Mouse (Mus musculus): ENCODE measurements around the gene E2f2. TPM values are rescaled to one million over a fixed set of nuclear protein-coding genes. Genes with fewer than 3 reads are reported as not detected.

Gene E2f2
- polyA plus RNA-seq, 1 experiment, result 56.3 TPM

GRCm38 (mm10) chr4:136126019-136126418, 46.2 kb upstream of the E2f2 start:
- no peaks in the 10 kb centered on the region for H3K79me2 ChIP-seq (ENCODE audit: control insufficient read depth, insufficient read depth)
- no peaks in the 10 kb centered on the region for H3K27me3 ChIP-seq (ENCODE audit: control insufficient read depth, insufficient read depth, insufficient read length)
- no peak overlapping the region for H3K4me2 ChIP-seq (ENCODE audit: low read depth)
- no peak for TF ChIP-seq E2F4 (IDR thresholded peaks at IDR 0.05; ENCODE audit: insufficient read depth)
- TF ChIP-seq USF1 (IDR thresholded peaks at IDR 0.05; ENCODE audit: low read depth), result no peak
- no peak for TF ChIP-seq TCF3 (IDR thresholded peaks at IDR 0.05; ENCODE audit: insufficient read length, low read depth)
- no peak for TF ChIP-seq SRF (IDR thresholded peaks at IDR 0.05; ENCODE audit: control insufficient read depth, insufficient read length, low read depth)
- no peak for TF ChIP-seq MYOG (IDR thresholded peaks at IDR 0.05; ENCODE audit: control insufficient read depth in 1 of 3, insufficient read depth in 1 of 3, insufficient read length in 2 of 3, low read depth in 2 of 3)
- TF ChIP-seq REST (IDR thresholded peaks at IDR 0.05; ENCODE audit: insufficient read depth, insufficient read length), result no peak
- no peak for TF ChIP-seq TCF12 (IDR thresholded peaks at IDR 0.05; ENCODE audit: insufficient read depth, poor library complexity, severe bottlenecking)
- TF ChIP-seq CEBPB (IDR thresholded peaks at IDR 0.05; ENCODE audit: insufficient read depth, poor library complexity, severe bottlenecking), result no peak
- TF ChIP-seq MAX (IDR thresholded peaks at IDR 0.05; ENCODE audit: low read depth), result no peak
- no peak for TF ChIP-seq POLR2AphosphoS2 (IDR thresholded peaks at IDR 0.05; ENCODE audit: insufficient read length, low read depth)
- TF ChIP-seq MYOD1 (IDR thresholded peaks at IDR 0.05; ENCODE audit: control insufficient read depth in 1 of 3, insufficient read length in 2 of 3, low read depth in 2 of 3), result no peak
- TF ChIP-seq POLR2A (IDR thresholded peaks at IDR 0.05; ENCODE audit: insufficient read length, low read depth), result no peak
- H3K4me3 ChIP-seq, result no peak overlapping the region
- no peak overlapping the region for H3ac ChIP-seq (ENCODE audit: control insufficient read depth, insufficient read length)
- H3K36me3 ChIP-seq (ENCODE audit: control insufficient read depth, insufficient read depth), result no peaks in the 10 kb centered on the region

DNA sequence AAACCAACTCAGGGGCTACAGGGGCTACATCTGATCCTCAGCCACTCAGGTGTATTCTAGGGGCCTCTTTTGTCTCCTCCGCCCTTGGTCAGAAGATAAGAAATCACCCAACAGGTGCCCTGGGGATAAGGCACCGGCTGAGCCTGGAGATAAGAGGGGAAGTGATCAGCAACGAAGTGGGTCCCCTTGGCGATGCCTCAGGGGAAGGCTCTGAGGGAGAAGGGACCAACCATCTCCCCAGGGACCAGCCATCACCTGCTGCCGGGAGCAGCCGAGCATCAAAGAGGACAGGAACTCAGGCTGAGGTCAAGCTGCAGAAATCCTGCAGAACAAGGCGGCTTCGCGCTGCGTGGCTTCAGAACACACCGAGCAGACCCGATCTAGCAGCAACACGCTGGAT, 44.5 kb upstream of the E2f2 start:
- Histone ChIP-seq H3K4me3 (no peak overlapping the region), H3K79me2 (ENCODE audit: control insufficient read depth, insufficient read depth) (no peaks in the 10 kb centered on the region), H3K4me2 (ENCODE audit: low read depth) (no peak overlapping the region), H3ac (ENCODE audit: control insufficient read depth, insufficient read length) (no peak overlapping the region), H3K36me3 (ENCODE audit: control insufficient read depth, insufficient read depth) (no peaks in the 10 kb centered on the region), H3K27me3 (ENCODE audit: control insufficient read depth, insufficient read depth, insufficient read length) (no peaks in the 10 kb centered on the region)
- TF ChIP-seq E2F4 (IDR thresholded peaks at IDR 0.05; ENCODE audit: insufficient read depth), result no peak
- no peak for TF ChIP-seq POLR2A (IDR thresholded peaks at IDR 0.05; ENCODE audit: insufficient read length, low read depth)
- no peak for TF ChIP-seq MAX (IDR thresholded peaks at IDR 0.05; ENCODE audit: low read depth)
- TF ChIP-seq REST (IDR thresholded peaks at IDR 0.05; ENCODE audit: insufficient read depth, insufficient read length), result no peak
- no peak for TF ChIP-seq POLR2AphosphoS2 (IDR thresholded peaks at IDR 0.05; ENCODE audit: insufficient read length, low read depth)
- TF ChIP-seq TCF12 (IDR thresholded peaks at IDR 0.05; ENCODE audit: insufficient read depth, poor library complexity, severe bottlenecking), result no peak
- no peak for TF ChIP-seq SRF (IDR thresholded peaks at IDR 0.05; ENCODE audit: control insufficient read depth, insufficient read length, low read depth)
- TF ChIP-seq MYOD1 (IDR thresholded peaks at IDR 0.05; ENCODE audit: control insufficient read depth in 1 of 3, insufficient read length in 2 of 3, low read depth in 2 of 3), result no peak
- TF ChIP-seq MYOG (IDR thresholded peaks at IDR 0.05; ENCODE audit: control insufficient read depth in 1 of 3, insufficient read depth in 1 of 3, insufficient read length in 2 of 3, low read depth in 2 of 3), result no peak
- no peak for TF ChIP-seq CEBPB (IDR thresholded peaks at IDR 0.05; ENCODE audit: insufficient read depth, poor library complexity, severe bottlenecking)
- TF ChIP-seq TCF3 (IDR thresholded peaks at IDR 0.05; ENCODE audit: insufficient read length, low read depth), result no peak
- no peak for TF ChIP-seq USF1 (IDR thresholded peaks at IDR 0.05; ENCODE audit: low read depth)

DNA sequence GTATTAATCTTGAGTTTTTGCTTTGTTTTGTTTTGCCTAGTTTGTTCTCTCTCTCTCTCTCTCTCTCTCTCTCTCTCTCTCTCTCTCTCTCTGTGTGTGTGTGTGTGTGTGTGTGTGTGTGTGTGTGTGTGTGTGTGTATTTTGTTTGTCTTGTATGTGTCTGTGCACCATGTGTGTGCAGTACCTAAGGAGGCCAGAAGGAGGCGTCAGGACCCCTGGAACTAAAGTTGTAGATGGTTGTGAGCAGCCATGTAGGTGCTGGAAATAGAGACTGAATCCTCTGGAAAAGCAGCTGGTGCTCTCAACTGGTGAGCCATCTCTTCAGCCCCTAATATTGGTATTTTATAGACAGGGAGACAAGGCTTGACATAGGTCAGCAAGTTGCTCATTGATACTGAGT, 42.4 kb upstream of the E2f2 start:
- Histone ChIP-seq H3K4me2 (ENCODE audit: low read depth) (no peak overlapping the region), H3ac (ENCODE audit: control insufficient read depth, insufficient read length) (no peak overlapping the region), H3K79me2 (ENCODE audit: control insufficient read depth, insufficient read depth) (no peaks in the 10 kb centered on the region), H3K4me3 (no peak overlapping the region), H3K36me3 (ENCODE audit: control insufficient read depth, insufficient read depth) (no peaks in the 10 kb centered on the region), H3K27me3 (ENCODE audit: control insufficient read depth, insufficient read depth, insufficient read length) (no peaks in the 10 kb centered on the region)
- no peak for TF ChIP-seq POLR2A (IDR thresholded peaks at IDR 0.05; ENCODE audit: insufficient read length, low read depth)
- no peak for TF ChIP-seq USF1 (IDR thresholded peaks at IDR 0.05; ENCODE audit: low read depth)
- TF ChIP-seq MYOD1 (IDR thresholded peaks at IDR 0.05; ENCODE audit: control insufficient read depth in 1 of 3, insufficient read length in 2 of 3, low read depth in 2 of 3), result no peak
- no peak for TF ChIP-seq MAX (IDR thresholded peaks at IDR 0.05; ENCODE audit: low read depth)
- TF ChIP-seq MYOG (IDR thresholded peaks at IDR 0.05; ENCODE audit: control insufficient read depth in 1 of 3, insufficient read depth in 1 of 3, insufficient read length in 2 of 3, low read depth in 2 of 3), result no peak
- TF ChIP-seq POLR2AphosphoS2 (IDR thresholded peaks at IDR 0.05; ENCODE audit: insufficient read length, low read depth), result no peak
- TF ChIP-seq TCF3 (IDR thresholded peaks at IDR 0.05; ENCODE audit: insufficient read length, low read depth), result no peak
- no peak for TF ChIP-seq TCF12 (IDR thresholded peaks at IDR 0.05; ENCODE audit: insufficient read depth, poor library complexity, severe bottlenecking)
- no peak for TF ChIP-seq REST (IDR thresholded peaks at IDR 0.05; ENCODE audit: insufficient read depth, insufficient read length)
- no peak for TF ChIP-seq E2F4 (IDR thresholded peaks at IDR 0.05; ENCODE audit: insufficient read depth)
- TF ChIP-seq CEBPB (IDR thresholded peaks at IDR 0.05; ENCODE audit: insufficient read depth, poor library complexity, severe bottlenecking), result no peak
- no peak for TF ChIP-seq SRF (IDR thresholded peaks at IDR 0.05; ENCODE audit: control insufficient read depth, insufficient read length, low read depth)

GRCm38 (mm10) chr4:136133801-136134200, 38.4 kb upstream of the E2f2 start:
- H3K4me3 ChIP-seq, result no peak overlapping the region
- no peaks in the 10 kb centered on the region for H3K27me3 ChIP-seq (ENCODE audit: control insufficient read depth, insufficient read depth, insufficient read length)
- TF ChIP-seq E2F4 (IDR thresholded peaks at IDR 0.05; ENCODE audit: insufficient read depth), result no peak
- no peak for TF ChIP-seq MYOG (IDR thresholded peaks at IDR 0.05; ENCODE audit: control insufficient read depth in 1 of 3, insufficient read depth in 1 of 3, insufficient read length in 2 of 3, low read depth in 2 of 3)
- TF ChIP-seq REST (IDR thresholded peaks at IDR 0.05; ENCODE audit: insufficient read depth, insufficient read length), result no peak
- no peak for TF ChIP-seq MAX (IDR thresholded peaks at IDR 0.05; ENCODE audit: low read depth)
- no peak for TF ChIP-seq POLR2A (IDR thresholded peaks at IDR 0.05; ENCODE audit: insufficient read length, low read depth)
- TF ChIP-seq CEBPB (IDR thresholded peaks at IDR 0.05; ENCODE audit: insufficient read depth, poor library complexity, severe bottlenecking), result no peak
- TF ChIP-seq SRF (IDR thresholded peaks at IDR 0.05; ENCODE audit: control insufficient read depth, insufficient read length, low read depth), result no peak
- TF ChIP-seq TCF12 (IDR thresholded peaks at IDR 0.05; ENCODE audit: insufficient read depth, poor library complexity, severe bottlenecking), result no peak
- TF ChIP-seq TCF3 (IDR thresholded peaks at IDR 0.05; ENCODE audit: insufficient read length, low read depth), result no peak
- TF ChIP-seq POLR2AphosphoS2 (IDR thresholded peaks at IDR 0.05; ENCODE audit: insufficient read length, low read depth), result no peak
- no peak for TF ChIP-seq MYOD1 (IDR thresholded peaks at IDR 0.05; ENCODE audit: control insufficient read depth in 1 of 3, insufficient read length in 2 of 3, low read depth in 2 of 3)
- no peak for TF ChIP-seq USF1 (IDR thresholded peaks at IDR 0.05; ENCODE audit: low read depth)
- H3K4me2 ChIP-seq (ENCODE audit: low read depth), result no peak overlapping the region
- no peaks in the 10 kb centered on the region for H3K36me3 ChIP-seq (ENCODE audit: control insufficient read depth, insufficient read depth)
- no peak overlapping the region for H3ac ChIP-seq (ENCODE audit: control insufficient read depth, insufficient read length)
- no peaks in the 10 kb centered on the region for H3K79me2 ChIP-seq (ENCODE audit: control insufficient read depth, insufficient read depth)

Measured in myocyte (in vitro differentiated cells).